Mouse (Mus musculus) hindbrain, embryonic 13.5 days (tissue): ENCODE results near the gene Kiz. TPM values are rescaled to one million over a fixed set of nuclear protein-coding genes. Genes with fewer than 3 reads are reported as not detected.

Experiments
- ATAC-seq: fragments of 200-750 bp; cut with Nextera tagmentation; 2 replicates; pipeline ENCODE4 v1.8.0; 2017; ENCODE audit warnings: moderate TSS enrichment; ENCODE audit not compliant: low FRiP score
- H3K27ac ChIP-seq: fragments of 300-500 bp; sonication (generic); 2 replicates; pipeline ENCODE4 v1.5.1; 2015; ENCODE audit warnings: inconsistent platforms, mild to moderate bottlenecking, moderate library complexity
- H3K27me3 ChIP-seq: fragments of 300-500 bp; sonication (generic); 2 replicates; pipeline ENCODE4 v1.6.1; 2015; ENCODE audit warnings: mild to moderate bottlenecking, inconsistent platforms
- H3K36me3 ChIP-seq: fragments of 300-500 bp; sonication (generic); 2 replicates; pipeline ENCODE4 v1.6.1; 2015; ENCODE audit warnings: mild to moderate bottlenecking, inconsistent platforms
- H3K4me1 ChIP-seq: fragments of 300-500 bp; sonication (generic); replicated peaks from 2 replicates; pipeline ENCODE4 v1.6.1; 2015; ENCODE audit warnings: inconsistent platforms
- H3K4me2 ChIP-seq: fragments of 300-500 bp; sonication (generic); 2 replicates; pipeline ENCODE4 v1.6.1; 2015; ENCODE audit warnings: inconsistent platforms, mild to moderate bottlenecking, moderate library complexity
- H3K4me3 ChIP-seq: fragments of 300-500 bp; sonication (generic); 2 replicates; pipeline ENCODE4 v1.5.1; 2015; ENCODE audit warnings: mild to moderate bottlenecking, inconsistent platforms
- H3K9ac ChIP-seq: fragments of 300-500 bp; sonication (generic); 2 replicates; pipeline ENCODE4 v1.6.1; 2015; ENCODE audit warnings: mild to moderate bottlenecking, inconsistent platforms
- H3K9me3 ChIP-seq: fragments of 300-500 bp; sonication (generic); 2 replicates; pipeline ENCODE4 v1.6.1; 2016; ENCODE audit warnings: inconsistent platforms
- WGBS: fragments of 180-500 bp; shearing (Covaris S2); methylation state at CpG from one replicate; pipeline ENCODE4 v1.1.7; 2015; 5-methylcytosine and 5-hydroxymethylcytosine counted together
- polyA plus RNA-seq: library from polyadenylated mRNA; unstranded; fragments of >200 nt; fragmentation: Nextera tagmentation; extraction: Ambion mirVana; gene quantifications from 2 replicates; pipeline ENCODE4 v1.2.1, GENCODE M21; 2015

Kiz gene
- polyA plus RNA-seq, 1 experiment from 2014 or later: 28.3 TPM

DNA sequence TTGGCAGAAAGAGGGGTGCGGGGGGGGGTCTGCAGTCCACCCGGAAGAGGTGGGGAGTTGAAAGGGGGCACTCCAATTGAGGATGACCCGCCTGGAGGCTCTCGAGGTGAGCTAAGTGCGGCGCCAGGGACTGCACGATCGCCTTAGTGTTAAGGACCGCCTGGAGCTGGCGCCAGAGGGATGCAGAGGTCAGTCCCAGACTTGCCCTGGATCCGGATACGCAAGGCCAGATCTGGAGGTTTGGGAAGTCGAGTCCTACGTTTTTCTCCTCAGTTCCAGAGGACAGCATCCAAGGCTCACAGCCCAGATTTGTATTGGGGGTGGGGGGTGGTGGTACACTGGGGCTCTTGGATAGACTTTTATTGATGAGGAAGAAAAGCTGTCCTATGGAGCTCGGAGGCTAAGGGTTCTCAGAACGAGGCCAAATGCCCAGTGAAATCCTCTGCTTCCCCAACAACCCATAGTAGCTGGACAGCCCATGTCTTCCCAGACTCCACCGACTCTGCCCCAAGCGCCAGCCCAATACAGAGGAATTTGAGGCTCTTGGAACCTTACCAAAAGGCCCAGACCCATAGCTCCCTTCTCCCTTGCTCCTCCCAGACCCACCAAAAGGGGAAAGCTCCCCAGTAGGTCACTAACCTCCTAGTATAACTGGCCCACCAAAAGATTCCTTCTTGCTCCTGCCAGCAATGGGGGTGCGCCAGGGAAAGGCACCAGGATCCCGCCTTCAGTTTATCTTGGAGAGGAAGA lies 20.2 kb upstream of the Kiz start:
- H3K9ac ChIP-seq: peak overlapping the region; percentile 64
- H3K4me3 ChIP-seq: peak overlapping the region; percentile 34
- H3K36me3 ChIP-seq: no peaks in the 10 kb centered on the region
- peak; percentile 21 for ATAC-seq
- peaks cover 55% of the 10 kb centered on the region for H3K4me1 ChIP-seq
- H3K9me3 ChIP-seq: no peaks in the 10 kb centered on the region
- peak overlapping the region; percentile 78 for H3K27ac ChIP-seq
- H3K4me2 ChIP-seq: peak overlapping the region; percentile 56
- H3K27me3 ChIP-seq: peaks cover 78% of the 10 kb centered on the region
- WGBS: 2% methylated on average over 20 of the region's 20 CpGs

DNA sequence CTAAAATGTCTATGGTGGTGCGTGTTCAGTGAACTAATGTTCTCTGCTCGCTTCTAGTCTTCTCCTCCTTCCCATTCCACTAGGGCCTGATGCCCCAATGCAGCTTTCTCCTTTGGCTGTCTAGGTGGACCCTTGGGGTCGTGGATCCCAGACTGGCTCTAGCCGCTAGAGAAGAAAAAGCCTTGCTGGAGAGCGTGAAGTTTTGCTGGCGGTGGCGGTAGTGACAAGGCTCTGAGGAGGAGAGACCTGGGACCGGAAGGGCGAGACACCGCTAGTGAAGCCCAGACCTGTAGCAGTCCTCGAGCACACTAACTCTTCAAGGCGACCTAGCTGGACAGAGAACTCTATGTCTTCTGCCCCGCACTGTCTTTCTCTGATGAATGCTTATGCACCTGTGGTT lies 19.4 kb upstream of the Kiz start:
- Histone ChIP-seq H3K27ac (peak overlapping the region; percentile 78), H3K27me3 (peaks cover 80% of the 10 kb centered on the region), H3K4me3 (peak overlapping the region; percentile 34), H3K9me3 (no peaks in the 10 kb centered on the region), H3K4me2 (peak overlapping the region; percentile 56), H3K9ac (0 out of 2 replicates have a peak overlapping the region, but pooled peaks have one; percentile 51), H3K4me1 (peaks cover 55% of the 10 kb centered on the region), H3K36me3 (no peaks in the 10 kb centered on the region)
- no peak for ATAC-seq
- WGBS: 5% methylated on average over 13 of the region's 13 CpGs

DNA sequence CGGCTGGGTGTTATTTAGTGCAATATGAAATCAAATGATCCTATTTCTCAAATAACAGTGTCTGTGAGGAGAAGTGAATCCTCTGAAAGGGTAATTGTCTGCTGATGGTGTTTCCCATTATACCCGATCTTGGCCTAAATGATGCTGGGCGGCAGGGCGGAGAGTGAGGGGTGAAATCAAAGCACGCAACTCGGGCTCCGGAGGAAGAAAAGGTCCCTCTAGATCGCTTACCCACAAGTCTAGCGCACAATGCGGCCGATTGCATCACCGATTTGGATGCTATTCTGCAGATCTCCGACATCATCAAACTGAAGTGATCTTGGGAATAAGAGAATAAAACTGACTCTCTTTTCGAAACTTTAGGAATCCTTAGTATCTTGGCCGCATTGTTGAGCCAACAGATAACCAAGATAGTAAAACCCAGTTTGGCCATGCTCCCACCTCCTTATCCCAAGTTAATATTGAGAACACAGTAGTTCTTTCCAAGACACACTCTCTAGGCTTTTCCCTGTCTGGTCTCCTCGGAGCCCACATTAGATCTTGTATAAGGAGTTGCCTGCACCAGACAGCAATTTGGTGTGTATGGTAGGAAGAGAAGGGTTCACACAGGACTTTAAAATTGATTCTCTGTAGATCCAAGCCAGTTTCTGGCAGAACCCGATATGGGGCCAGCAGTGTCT lies 18.7 kb upstream of the Kiz start:
- WGBS: 5% methylated on average over 17 of the region's 17 CpGs
- peak overlapping the region; percentile 51 for H3K9ac ChIP-seq
- peak overlapping the region; percentile 78 for H3K27ac ChIP-seq
- H3K9me3 ChIP-seq: no peaks in the 10 kb centered on the region
- no peaks in the 10 kb centered on the region for H3K36me3 ChIP-seq
- peaks cover 84% of the 10 kb centered on the region for H3K27me3 ChIP-seq
- H3K4me1 ChIP-seq: peaks cover 55% of the 10 kb centered on the region
- peak overlapping the region; percentile 34 for H3K4me3 ChIP-seq
- no peak for ATAC-seq
- H3K4me2 ChIP-seq: peak overlapping the region; percentile 56

DNA sequence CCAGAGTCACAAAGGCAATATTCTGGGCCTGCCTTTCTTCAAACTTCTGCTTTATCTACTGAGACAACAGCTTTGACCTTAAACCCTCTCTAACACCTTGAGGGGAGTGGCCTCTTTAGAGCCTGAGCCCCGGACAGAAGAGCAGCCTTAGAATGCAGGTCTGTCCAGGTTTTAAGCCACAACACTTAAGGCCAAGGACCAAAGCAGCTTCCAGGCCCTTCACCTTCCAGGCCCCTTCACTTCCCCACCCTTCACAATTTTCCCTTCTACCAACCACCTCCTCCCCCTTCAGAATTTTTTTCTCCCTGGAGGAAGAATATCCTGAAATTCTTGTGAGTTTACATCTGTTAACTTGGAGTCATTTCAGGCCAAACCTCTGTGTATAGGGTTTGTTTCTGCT lies 18.0 kb upstream of the Kiz start:
- H3K36me3 ChIP-seq: no peaks in the 10 kb centered on the region
- H3K4me3 ChIP-seq: peak overlapping the region; percentile 34
- H3K27ac ChIP-seq: peak overlapping the region; percentile 78
- peaks cover 53% of the 10 kb centered on the region for H3K4me1 ChIP-seq
- no peaks in the 10 kb centered on the region for H3K9me3 ChIP-seq
- 21% methylated on average over 1 of the region's 1 CpGs for WGBS
- ATAC-seq: no peak
- peak overlapping the region; percentile 8; the same call in 1 of the 2 replicates for H3K9ac ChIP-seq
- H3K4me2 ChIP-seq: peak overlapping the region; percentile 56
- peaks cover 84% of the 10 kb centered on the region for H3K27me3 ChIP-seq

DNA sequence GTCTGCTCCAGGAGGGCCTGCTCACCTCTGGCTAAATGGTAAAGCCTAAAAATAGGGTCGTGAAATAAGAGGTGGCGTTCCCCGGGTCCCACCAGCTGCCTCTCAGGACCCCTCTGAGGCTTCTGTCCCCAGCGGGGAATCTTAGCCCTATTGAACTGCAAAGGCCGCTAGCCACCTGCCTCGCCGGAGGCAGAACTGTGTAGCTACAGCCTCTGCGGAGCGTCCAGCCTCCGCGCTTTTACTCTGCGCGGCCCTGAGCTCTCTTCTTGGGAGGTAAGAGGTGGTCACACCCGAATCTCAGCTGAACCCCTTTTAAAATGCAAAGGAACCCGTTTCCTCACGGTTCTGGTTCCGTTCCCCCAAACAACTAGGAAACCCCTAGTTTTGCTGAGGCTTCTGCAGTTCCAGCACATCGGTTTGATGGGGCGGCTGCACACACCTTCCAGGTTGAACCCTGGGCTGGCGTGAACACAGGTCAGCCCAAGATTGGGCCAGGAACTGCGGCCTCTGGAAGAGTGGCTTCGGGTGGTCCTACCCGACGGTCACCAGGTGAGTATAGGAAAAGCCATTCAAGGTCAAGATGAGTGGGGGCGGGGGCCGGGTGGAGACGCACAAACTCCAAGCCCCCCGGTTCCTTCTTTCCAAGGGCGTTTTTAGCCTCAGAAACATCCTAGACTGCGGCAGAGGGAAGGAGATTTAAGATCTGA lies 16.9 kb upstream of the Kiz start:
- WGBS: 1% methylated on average over 30 of the region's 30 CpGs
- H3K4me2 ChIP-seq: peak overlapping the region; percentile 56
- no peak for ATAC-seq
- H3K4me1 ChIP-seq: peaks cover 42% of the 10 kb centered on the region
- H3K9ac ChIP-seq: peak overlapping the region; percentile 67
- no peaks in the 10 kb centered on the region for H3K36me3 ChIP-seq
- no peaks in the 10 kb centered on the region for H3K9me3 ChIP-seq
- H3K27ac ChIP-seq: peak overlapping the region; percentile 78
- peaks cover 86% of the 10 kb centered on the region for H3K27me3 ChIP-seq
- peak overlapping the region; percentile 34 for H3K4me3 ChIP-seq

DNA sequence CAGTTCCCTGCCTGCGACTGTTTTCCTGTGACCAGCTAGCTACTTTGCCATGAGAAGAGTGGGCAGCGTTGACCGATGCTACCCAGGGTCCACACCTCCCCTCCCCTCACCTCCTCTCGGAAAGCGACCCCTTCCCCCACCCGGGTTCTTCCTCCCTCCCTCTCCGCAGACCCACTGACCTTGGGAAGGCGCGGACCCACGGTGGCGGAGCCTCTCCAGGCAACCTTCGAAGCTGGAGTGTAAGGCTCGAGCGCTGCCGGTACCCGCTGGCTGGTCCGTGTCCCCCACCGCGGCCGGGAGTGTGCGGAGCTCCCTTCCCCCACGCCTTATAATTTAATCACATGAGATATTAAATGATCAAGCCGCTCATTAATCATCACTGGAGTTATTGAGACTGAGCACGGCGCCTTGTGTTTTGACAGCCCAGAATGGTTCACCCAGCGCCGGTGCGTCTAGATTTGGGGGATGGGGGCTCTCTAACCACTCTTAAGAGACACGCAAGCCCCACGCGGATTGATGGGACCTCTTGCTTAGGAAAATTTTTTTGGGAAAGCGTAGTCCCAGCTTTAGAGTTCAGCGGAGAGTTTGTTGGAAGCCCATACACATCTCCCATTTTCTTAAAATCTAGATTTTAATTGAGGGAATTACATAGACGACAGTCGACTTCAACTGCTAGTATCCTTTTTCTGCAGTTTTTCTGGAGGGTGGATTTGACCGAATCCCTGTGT lies 16.2 kb upstream of the Kiz start:
- Histone ChIP-seq H3K9ac (peak overlapping the region; percentile 67), H3K9me3 (no peaks in the 10 kb centered on the region), H3K4me2 (peak overlapping the region; percentile 56), H3K4me1 (peaks cover 36% of the 10 kb centered on the region), H3K36me3 (no peaks in the 10 kb centered on the region), H3K4me3 (peak overlapping the region; percentile 34), H3K27me3 (peaks cover 93% of the 10 kb centered on the region), H3K27ac (peak overlapping the region; percentile 78)
- WGBS: 2% methylated on average over 36 of the region's 36 CpGs
- no peak for ATAC-seq

DNA sequence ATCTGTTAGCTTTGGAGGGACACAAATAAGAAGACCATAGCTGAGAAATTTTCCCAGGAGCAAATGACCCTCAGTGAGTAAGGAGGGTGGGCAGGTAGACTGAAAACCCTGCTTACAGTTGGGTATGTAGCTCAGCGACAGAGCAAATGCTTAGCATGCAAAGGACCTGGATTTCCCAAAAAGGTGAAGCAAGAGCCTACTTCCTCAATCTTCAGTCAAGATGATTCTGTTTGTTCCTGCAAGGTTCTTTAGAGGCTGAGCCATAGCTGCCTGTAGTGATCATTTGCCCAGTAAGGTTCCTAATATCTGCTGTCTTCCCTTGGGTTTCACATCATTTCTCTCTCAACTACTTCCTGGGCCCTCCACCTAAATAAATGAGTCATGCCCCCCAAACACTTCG lies 7.8 kb upstream of the Kiz start:
- ATAC-seq: no peak
- no peaks in the 10 kb centered on the region for H3K9me3 ChIP-seq
- H3K4me3 ChIP-seq: no peak overlapping the region
- no peak overlapping the region for H3K9ac ChIP-seq
- no peak overlapping the region for H3K27ac ChIP-seq
- H3K27me3 ChIP-seq: peaks cover 54% of the 10 kb centered on the region
- no peaks in the 10 kb centered on the region for H3K4me1 ChIP-seq
- no peak overlapping the region for H3K4me2 ChIP-seq
- 93% methylated on average over 2 of the region's 2 CpGs for WGBS
- no peaks in the 10 kb centered on the region for H3K36me3 ChIP-seq

DNA sequence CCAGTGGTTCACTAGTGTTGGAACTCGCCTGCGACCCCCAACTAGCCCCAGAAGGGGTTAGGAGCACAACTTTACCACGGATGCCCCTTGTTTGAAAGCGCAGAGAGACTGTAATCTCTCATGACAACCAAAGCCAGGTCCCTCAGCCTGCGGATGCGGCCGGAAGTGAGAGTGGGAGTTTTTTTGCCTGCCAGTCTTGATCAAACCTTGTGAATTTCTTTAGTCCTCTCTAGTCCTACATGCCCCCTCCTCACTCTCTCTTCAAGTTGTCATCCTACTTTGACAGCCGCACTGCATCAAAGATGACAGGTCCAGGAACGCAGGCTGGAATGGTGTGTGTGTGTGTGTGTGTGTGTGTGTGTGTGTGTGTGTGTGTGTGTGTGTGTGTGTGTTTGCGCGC lies 456 bp downstream of the Kiz start:
- ATAC-seq: no peak; the same call in 1 of the 2 replicates

DNA sequence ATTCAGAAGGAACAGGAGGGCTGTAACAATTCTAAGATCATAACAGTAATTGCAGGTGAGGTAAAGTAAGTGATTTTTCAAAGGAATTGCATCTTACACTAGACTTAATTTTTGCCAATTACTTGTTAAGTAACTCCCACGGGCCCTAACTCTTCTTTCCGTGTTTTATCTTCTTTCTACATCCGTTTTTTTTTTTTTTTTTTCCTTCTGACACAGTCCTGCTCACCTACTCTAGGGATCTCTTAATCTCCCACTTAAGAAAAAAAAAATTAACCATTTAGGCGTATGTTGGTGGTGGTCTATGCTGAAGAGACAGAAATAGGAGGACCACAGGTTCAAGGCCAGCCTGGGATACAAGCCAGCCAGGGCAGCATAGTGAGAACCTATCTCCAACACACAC lies 1.2 kb downstream of the Kiz start:
- no peak for ATAC-seq

More for the DNA sequence above, 456 bp downstream of the Kiz start:
- Histone ChIP-seq H3K36me3 (no peaks in the 10 kb centered on the region), H3K27ac (peak overlapping the region; percentile 88), H3K27me3 (peaks cover 4% of the 10 kb centered on the region; the same call in 1 of the 2 replicates), H3K4me2 (peak overlapping the region; percentile 70), H3K4me3 (peak overlapping the region; percentile 80), H3K9ac (peak overlapping the region; percentile 86), H3K4me1 (peaks cover 11% of the 10 kb centered on the region; the same call in 1 of the 2 replicates), H3K9me3 (no peaks in the 10 kb centered on the region)
- WGBS: 3% methylated on average over 11 of the region's 11 CpGs

DNA sequence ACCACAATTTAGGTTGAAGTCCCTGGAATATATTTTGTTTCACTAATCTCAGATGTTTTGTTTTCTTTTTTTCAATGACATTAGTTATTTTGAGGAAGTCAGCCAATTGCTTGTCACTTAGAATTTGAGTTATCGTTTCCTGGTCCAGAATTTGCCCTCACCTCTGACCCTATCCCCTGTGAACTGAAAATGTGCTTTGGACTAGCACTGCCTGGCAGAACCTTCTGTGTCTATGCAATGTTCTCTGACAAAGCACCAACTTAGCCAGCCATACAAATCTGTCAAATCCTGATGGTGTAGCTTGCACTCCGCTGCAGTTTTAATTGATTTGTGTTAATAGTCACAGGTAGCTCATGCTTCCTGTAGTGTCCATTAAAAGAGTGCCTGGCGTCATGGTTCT lies 10.1 kb downstream of the Kiz start:
- WGBS: 75% methylated on average over 3 of the region's 3 CpGs
- ATAC-seq: no peak
- Histone ChIP-seq H3K27ac (no peak overlapping the region), H3K4me2 (no peak overlapping the region), H3K27me3 (no peaks in the 10 kb centered on the region), H3K36me3 (peaks cover 5% of the 10 kb centered on the region), H3K9me3 (no peaks in the 10 kb centered on the region), H3K4me3 (no peak overlapping the region), H3K9ac (no peak overlapping the region), H3K4me1 (no peaks in the 10 kb centered on the region)

More for the DNA sequence above, 1.2 kb downstream of the Kiz start:
- Histone ChIP-seq H3K27ac (no peak overlapping the region), H3K9ac (no peak overlapping the region), H3K9me3 (no peaks in the 10 kb centered on the region), H3K4me3 (no peak overlapping the region), H3K27me3 (no peaks in the 10 kb centered on the region), H3K4me1 (peaks cover 11% of the 10 kb centered on the region; the same call in 1 of the 2 replicates), H3K36me3 (no peaks in the 10 kb centered on the region; the same call in 1 of the 2 replicates), H3K4me2 (no peak overlapping the region)
- 81% methylated on average over 4 of the region's 4 CpGs for WGBS

DNA sequence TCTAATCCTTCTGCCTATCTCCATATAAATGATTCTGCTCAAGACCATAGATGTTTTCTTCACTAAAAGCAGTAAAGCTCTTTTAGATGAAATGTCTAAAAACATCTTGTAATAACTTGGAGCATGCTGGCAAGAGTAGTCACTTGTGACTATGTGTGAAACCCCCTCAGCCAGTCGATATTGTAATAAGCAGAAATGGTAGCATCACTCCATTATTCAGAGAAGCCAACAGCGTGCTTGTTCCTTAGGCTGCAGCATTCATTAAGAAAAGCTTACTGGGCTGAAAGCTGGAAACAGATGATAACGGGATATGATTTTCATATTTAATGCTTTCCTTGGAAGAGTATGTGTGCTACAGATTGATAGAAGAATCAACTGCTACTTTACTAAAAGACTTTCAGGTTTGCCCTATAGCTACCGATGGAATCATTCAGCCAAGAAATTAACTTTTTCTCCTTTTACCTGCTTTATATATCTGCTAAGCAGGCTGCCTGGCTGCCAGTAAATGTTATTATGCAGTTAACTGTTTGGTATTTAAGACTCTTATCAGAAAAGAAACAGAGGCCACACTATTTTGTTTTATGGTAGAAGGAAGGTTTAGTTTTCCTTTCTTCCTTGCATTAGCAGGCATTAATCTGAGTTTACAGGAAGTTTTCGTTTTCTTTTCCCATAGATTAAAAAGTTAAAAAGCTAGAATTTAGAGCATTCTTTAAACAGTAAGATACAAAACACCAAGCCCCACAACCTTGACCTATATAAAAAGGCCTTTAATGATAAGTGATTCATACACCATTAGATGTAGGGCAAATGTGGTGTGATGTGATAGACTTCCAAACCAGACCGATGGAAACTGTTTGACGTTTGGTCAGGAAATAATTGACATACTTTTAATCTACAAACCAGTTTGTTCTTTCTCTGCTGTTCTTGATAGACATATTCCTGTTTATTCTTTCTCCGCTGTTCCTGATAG lies 15.9 kb downstream of the Kiz start:
- Histone ChIP-seq H3K9ac (no peak overlapping the region), H3K4me2 (no peak overlapping the region), H3K27me3 (no peaks in the 10 kb centered on the region), H3K4me3 (no peak overlapping the region), H3K9me3 (no peaks in the 10 kb centered on the region), H3K27ac (no peak overlapping the region), H3K36me3 (no peaks in the 10 kb centered on the region), H3K4me1 (no peaks in the 10 kb centered on the region)
- no peak for ATAC-seq
- WGBS: 86% methylated on average over 8 of the region's 8 CpGs
